Mouse (Mus musculus) cerebellum, adult (tissue): ENCODE measurements at regions not wholly inside any gene's neighbourhood (a gene's known extent, or its start where the extent isn't known, plus 50 kb on each side); places are given as distances from the start of the nearest gene placed in this dataset.

Experiments
- ATAC-seq: cut with Nextera tagmentation; 2 replicates; pipeline ENCODE4 v1.9.2; 2017; ENCODE audit warnings: mild to moderate bottlenecking, moderate library complexity, mixed read lengths; ENCODE audit not compliant: insufficient number of reproducible peaks, low FRiP score, low TSS enrichment

DNA sequence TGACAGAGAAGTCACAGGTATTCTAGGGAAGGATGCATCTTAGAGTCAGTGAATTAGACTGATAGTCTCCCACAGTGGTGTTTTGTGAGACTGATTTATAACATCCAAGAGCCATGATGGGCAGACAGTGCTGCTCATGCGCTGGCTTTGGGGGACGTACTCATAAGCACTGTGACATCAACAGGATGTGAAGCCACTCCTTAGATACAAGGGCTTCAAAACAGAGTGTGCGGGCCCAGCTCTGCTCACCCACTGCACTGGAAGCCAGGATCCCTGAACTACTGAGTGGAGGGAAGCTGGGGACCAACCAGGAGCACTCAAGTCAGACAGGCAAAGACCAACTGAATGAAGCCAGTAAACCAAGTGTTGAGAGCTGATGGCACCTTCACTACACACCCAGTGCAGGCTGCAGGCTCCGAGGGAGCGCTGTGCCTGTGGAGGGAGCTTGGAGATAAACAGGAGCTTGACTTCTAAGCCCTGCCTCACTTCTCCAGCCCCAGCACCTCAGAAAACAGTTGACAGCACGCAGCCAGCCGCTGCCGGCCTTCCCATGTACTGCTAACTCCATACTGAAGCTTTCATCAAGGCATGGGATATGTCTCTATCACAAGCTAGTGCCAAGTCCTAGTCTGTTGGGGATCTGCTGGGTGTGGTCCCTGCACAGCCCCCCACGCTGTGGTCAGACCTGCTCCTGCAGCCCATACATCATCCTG is 200.0 kb downstream of the Cyp26b1 start:
- no peak for ATAC-seq

DNA sequence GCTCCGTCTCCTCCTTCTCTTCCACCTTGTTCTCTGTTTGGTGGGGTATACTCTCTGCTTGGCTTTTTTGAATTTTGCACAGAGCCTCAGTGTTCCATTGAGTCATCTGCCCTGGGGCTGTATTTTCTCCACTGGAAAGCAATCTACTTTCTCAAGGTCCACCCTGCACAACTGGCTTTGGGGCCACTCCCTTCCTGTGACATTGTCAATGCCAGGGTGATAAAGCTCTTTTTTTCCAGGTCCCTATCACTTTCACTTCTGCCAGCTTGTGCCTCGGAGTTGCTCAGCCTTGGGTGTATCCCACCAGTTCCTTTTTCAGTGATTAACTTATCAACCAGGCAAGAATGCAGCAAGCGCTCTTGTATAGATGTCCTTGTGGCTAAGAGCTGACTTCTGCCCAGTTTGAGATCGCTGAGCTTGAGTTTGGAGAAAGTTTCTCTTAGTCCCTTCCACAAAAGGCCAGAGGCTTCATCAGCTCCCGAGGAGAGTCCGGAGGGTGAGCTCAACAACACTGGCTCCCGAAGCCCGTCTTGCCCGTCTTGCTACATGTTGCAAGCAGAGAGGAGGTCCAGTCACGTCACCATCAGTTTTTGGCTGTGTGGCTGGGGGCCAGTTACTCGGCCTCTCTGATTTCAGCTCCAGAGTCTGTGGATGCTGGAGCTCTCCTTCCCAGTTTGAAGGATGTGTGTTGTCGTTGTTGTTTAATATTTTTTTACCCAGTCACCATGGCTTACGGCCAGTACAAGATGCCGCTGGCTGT is 200.8 kb downstream of the Cyp26b1 start:
- ATAC-seq: no peak

DNA sequence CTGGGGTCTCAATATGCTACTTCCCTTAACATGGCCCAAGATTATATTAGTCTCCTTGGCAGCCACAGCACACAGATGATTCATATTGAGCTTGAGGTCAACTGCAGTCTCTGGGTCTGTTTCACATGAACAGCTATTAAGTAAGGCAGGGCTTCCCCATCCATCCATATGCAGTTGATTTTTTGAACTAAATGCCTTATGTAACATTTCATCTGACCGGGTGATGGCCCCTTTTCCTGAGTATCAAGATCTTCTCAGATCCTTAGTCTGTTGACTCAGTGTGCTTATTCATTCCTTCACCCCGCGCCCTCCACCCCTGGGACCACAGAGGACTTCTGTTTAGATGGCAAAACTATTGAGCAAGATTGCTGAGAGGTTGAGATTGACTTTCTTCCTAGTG is 202.7 kb downstream of the Cyp26b1 start:
- ATAC-seq: no peak

DNA sequence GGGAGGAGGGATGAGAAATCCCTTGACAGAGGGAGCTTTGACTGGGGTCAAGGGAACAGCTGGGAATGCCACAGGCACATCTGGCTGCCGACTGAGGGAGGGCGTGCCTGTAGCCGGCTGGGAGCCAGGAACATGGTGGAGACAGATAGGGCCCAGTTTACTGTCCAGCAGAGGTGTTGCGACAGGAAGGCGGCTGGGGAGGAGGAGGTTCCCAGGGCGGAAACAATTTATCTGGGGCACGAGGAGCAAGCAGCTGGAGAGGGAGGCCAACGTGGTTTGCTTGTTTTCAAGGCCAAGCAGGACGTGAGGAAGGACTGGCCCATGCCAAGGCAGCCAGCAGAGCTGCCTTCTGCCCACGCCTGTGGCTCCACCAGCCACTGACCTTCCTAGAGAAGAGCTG is 208.0 kb downstream of the Cyp26b1 start:
- 0 out of 2 replicates have a peak, but pooled peaks have one; percentile 26 for ATAC-seq

DNA sequence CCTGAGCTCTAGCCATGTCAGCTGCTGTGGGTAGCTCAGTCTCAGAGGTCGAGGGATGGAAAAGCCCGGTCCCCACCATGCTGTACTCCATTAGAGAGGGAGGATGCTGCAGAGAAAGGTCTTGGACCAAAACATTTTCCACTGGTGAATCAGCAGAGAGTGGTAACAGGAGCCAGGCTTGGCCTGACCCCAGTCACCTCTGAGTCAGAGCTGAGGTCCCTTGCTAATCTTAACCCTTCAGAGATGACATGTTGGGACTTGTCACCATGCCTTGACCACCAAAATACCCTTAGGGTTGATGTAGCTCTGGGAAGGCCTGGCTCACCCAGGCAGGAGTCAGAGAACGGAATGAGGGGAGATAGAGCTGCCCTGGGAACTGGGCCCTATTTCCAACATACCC is 210.0 kb downstream of the Cyp26b1 start:
- ATAC-seq: no peak

DNA sequence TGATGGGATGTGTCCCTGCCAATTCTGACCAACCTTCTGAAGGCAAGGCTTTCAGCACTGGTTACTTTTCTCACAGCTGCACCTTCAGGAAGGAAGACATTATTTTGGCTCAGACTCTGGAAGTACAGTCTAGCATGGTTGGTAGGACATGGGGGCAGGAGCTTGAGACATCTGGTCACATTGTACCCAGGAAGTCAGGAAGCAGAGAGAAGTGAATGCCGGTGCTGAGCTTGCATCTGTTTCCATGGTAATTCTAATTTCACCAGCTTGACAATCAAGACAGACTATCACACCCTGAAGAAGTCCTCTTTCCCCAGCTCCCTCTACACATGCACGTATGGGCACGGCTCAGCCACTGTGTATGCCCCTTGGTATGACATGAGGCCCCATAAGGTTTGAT is 210.6 kb downstream of the Cyp26b1 start:
- ATAC-seq: no peak

DNA sequence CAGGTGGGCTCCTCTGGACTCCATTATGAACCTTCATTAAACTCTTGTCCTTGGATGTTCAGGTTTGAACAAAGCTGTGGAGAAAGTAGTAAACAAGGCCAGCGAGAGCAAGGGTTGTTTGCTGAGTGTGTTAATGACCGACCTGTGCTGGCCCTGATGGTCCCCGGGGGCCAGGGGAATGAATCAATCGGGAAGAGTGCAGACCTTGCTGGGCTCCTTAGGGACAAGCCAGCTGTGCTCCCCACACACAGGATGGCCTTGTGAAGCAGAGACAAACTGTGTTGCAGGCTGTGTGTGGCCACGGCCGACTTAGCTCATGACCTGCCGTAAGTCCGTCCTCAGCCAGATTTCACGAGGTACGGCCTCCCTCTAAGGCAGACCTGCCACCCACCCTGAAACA is 212.1 kb downstream of the Cyp26b1 start:
- ATAC-seq: no peak

DNA sequence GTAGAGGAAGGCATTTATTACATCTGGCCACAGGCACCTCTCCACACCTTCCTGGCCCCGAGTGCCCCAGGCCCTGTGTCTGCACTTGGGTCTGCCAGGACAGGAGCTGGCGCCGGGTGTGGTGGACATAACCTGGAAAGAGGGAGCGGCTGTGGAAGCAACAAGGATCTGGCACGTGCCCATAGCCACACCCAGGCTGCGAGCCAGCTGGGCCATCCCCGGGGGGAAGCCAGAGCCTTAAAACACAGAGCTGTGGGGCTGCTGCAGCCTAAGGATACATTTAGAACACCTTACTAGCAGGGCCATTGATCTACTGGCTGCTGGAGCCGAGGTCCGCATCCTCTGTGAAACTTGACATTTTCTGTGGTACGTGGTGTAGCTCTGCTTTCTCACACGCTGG is 217.0 kb downstream of the Cyp26b1 start:
- ATAC-seq: no peak

DNA sequence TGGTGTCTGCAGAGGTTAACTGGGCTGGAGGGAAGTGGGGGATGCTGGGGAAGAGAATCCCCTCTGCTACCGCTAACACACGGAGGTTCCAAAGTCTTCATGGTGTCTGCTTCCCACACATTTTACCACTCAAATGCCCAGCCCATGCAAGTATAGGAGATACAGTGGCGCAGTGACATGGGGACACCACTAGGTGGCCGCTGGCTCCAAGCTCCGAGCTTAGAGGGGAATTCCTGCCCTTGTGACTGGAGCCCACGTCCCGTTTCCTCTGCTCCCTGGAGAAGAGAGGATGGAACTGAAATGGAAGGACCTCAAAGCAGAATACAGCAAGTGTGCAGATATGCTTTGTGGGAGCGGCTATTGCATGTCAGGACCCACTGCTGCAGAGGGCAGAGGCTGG is 218.2 kb downstream of the Cyp26b1 start:
- ATAC-seq: peak; percentile 29; the same call in 1 of the 2 replicates

DNA sequence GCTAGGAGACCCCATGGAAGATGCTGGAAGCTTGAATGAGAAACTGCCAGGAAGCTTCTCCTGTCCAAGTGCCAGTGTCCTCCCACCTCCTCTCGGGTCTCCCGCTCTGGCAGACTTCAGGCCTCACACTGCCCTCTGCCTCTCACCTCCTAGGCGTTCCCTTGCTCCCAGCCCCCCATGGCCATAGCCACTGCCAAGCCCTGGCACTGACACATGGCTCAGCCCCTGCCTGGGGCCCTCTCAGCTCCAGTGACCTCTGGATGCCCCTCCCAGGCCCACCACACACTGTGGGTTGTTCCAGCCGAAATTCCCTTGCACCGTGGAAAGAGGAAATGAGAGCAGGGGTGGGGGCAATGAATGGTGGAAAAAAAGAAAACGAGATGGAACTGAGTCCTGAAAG is 227.3 kb downstream of the Cyp26b1 start:
- ATAC-seq: no peak

DNA sequence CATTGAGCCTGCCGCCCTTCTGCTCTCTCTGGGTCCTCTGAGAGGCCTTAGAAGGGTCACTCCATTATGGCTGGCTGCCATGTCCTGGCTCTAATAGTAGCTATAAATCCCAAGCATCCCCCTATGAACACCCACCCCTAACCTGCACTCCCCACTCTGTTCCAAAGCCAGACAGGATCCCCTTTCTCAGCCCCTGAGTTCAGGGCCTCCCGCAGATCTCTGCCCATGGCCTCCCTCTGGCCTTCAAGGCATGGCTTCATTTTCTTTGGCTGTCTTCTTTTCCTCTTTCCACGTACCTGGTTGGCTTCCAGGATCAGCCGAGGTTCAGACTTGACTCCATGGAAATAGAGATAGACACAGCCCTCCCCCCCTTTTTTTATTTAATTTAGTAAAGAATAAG is 227.8 kb downstream of the Cyp26b1 start:
- no peak for ATAC-seq

DNA sequence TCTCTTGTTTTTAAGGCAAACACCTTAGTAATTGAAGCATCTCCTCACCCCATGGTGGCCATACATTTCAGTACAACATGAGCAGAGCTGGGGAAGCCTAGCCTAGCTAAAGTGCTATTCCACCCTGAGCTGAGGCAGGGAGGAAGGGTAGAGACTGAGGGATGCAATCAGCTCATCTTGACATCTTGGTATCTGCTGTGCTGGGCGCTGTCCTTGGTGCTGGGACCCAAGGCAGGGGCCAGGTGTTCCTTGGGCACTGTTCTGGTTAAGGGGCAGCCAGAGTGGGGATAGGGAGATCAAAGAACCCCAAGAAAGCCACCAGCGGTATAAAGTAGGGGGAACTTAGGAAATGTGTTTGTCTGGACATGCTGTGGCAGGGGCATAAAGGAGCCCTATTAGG is 228.7 kb downstream of the Cyp26b1 start:
- no peak for ATAC-seq

DNA sequence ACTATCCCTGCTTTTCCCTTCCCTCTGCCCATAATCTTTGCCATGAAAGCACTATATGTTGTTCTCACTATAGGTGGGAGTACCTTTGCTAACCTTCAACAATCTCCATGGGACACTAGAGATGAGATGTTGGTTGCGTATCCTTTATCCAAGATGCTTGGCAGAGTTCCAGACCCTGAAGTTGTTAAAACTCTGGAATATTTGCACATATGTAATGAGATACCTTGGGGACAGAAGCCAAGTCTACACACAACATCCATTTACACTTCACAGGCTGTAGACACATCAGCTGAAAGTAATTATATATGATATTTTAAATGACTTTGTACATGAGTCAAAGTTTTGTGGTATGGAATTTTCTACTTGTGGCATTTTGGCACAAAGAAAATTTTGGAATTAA is 231.4 kb downstream of the Cyp26b1 start:
- no peak for ATAC-seq

DNA sequence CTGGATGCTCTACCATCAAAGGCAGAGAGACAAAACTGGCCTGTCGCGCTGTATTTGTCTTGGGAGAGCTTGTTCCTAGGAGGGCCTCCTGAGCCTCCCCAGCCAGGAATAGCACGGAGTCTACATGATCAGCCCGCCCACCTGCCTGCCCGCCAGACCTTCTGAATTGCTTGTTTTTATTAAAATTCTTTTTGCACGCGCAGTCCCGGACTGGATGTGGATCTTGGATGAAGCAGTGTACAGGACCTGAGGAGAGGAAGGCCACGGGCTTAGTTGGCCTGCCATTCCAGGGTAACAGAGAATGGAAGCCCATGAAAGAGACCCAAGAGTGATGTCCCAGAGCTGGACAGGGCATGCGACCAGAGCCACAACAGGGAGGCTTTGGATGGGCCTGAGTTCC is 235.8 kb downstream of the Cyp26b1 start:
- ATAC-seq: no peak

DNA sequence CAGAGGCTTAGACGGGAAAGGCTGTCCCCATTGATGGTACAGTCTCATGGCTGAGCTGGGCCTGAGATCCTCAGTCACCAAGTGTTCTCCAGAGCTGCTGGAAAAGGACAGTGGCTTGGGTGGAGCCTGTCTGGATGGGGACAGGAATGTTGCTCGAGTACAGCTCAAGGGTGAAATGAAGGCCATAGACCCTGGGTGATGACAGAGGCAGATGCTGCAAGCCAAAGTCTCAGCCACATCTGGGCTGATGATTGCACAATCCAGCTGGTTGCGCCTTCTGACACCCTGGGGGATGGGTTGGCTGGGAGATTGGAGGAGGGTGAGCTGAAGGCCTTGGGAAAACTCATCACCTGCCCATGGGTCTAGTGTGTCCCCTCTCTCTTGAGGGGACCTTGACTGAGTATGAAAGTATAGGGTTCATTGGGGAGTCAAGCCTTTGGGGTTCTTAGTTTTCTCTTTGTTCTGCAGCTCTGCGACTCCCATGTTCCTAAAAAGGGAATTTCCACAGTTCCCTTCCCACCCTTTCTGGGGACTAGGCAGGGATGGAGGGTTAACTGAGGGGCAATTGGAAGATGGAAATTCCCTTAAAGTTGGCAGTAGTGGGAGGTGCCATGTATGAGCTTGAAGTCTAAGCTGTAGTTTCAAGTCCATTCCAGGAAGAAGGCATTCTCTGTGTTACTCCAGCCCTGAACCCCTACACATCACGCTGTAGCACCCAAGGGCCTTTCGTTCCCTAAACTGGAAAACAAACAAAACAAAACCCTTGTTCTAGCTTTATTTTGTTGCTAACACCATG is 240.1 kb downstream of the Cyp26b1 start:
- ATAC-seq: no peak

DNA sequence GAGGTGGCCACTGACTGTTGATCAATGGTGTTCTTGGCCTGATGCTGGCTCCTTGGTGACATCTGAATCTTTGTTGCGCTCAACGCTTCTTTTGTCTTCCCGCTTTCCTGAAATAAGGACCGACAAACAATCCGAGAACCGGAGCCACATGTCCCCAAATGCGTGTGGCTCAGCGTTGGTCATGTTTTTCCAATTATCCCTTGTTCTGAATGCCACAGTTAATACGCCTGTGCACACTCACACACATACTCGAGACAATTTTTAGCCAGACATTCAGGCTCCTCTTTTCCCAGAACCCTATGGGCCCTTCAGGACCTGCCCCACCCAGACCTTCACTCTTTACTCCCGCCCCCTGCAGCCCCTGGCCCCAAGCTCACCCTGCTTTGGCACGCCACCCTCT is 248.8 kb downstream of the Cyp26b1 start:
- no peak for ATAC-seq

DNA sequence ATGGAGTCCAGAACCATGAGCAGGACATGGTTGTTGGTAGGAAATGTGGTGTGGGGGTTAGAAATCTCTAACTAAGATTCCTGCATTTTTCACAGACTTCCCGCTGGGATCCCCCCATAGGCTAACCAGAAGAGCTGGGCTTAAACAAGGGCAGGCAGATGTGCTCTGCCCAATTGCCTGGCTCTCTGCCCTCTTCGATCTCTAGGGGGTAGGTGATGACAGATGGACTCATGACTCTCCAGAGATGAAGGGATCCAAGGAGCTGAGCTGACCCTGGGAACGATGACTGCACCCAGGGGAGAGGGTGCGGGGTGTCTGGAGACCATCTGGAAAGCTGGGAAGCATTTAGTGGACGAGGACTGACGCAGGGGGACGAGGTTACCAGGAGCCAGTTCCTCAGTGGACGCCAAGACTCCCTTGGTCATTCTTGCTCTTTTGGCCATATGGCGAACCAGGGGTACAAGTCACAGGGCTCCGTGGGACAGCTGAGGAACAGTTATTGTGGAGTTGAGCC is 260.0 kb downstream of the Cyp26b1 start:
- ATAC-seq: no peak

DNA sequence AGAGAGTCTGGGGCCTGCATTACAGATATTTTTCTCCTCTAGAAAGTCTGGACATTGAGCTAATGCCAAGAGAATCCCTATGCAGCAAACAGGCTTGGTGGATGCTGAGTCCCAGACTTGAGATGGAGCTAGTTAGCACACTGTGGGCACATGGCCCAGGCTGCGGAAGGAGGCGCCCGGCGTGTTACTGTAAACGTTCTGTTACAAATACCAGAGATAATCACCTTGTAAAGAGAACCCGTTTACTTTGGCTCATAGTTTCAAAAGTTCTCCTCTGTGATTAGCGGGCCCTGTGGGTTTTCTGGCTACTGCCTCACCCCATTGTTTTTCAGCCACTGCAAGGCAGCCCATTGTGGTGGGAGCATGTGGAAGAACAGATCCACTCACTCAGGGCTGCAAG is 264.6 kb downstream of the Cyp26b1 start:
- ATAC-seq: no peak

DNA sequence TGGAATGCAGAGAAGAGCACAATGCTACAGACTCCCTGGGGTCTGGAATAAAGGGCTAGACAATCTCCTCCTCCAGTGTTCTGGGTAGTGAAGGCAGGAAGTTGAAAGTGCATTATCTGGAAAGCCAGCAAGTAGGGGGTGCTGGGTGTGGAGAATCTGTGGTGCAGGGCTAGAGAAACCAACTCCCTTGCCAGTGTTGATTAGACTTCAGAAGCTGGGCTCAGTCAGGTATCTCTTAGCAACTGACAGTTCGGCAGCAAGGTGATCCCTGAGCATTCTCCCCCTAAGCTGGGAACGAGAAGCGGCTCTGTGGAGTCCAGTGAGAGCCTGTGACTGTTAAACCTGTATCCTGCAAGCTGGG is 265.7 kb downstream of the Cyp26b1 start:
- ATAC-seq: no peak

DNA sequence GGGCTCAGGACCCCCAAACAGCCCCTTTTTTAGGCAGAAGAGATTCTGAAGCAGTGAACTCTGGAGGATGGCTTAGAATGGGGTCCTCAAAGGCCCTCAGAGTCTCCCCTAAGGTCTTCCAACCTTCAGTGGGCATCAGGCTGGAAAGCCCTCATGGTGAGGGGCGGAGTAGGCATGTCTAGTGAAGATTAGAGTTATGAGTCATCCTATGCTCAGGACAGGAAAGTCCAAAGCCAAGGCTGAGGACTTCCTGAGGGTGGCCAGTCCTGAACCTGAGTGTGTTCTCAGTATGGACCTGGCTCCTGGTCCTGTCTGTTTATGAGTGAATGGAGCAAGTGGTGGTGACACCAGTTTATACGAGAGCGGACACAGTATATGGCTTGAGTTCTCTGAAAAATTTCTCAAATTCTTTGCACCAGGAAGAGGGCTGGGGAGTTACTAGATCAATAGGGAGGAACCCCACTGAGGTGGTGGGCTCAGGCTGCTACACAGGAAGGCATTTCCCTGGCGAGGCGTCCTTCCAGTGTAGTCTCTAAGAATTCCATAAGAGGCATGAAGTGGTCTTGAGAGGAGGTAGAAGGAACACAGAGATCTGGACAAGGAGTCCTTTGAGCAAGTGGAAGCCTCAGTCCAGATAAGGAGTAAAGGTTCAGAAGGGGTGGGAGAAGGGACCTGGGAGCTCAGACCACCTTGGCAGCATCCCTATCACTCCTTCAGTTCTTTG is 266.2 kb downstream of the Cyp26b1 start:
- ATAC-seq: no peak
